Mouse (Mus musculus) embryonic facial prominence, embryonic 10.5 days (tissue): ENCODE results near the gene Itgav. TPM values are rescaled to one million over a fixed set of nuclear protein-coding genes. Genes with fewer than 3 reads are reported as not detected.
A peak's percentile ranks its signal among the peaks of the same experiment; 100 is the strongest.

ENCODE experiments used
- DNase-seq: peaks from one replicate; pipeline ENCODE4 v3.0.0-alpha.2; 2017; ENCODE audit warnings: low spot score
- H3K27ac ChIP-seq: fragments of 300-500 bp; sonication (generic); replicated peaks from 2 replicates; pipeline ENCODE4 v1.5.1; 2016; ENCODE audit warnings: mild to moderate bottlenecking
- H3K27me3 ChIP-seq: fragments of 300-500 bp; sonication (generic); replicated peaks from 2 replicates; pipeline ENCODE4 v1.6.1; 2016; ENCODE audit warnings: low read depth, mild to moderate bottlenecking; ENCODE audit not compliant: poor library complexity, severe bottlenecking
- H3K36me3 ChIP-seq: fragments of 300-500 bp; sonication (generic); replicated peaks from 2 replicates; pipeline ENCODE4 v1.6.1; 2016; ENCODE audit warnings: mild to moderate bottlenecking, moderate library complexity
- H3K4me1 ChIP-seq: fragments of 300-500 bp; sonication (generic); 2 replicates; pipeline ENCODE4 v1.6.1; 2016
- H3K4me3 ChIP-seq: fragments of 300-500 bp; sonication (generic); 2 replicates; pipeline ENCODE4 v1.5.1; 2016; ENCODE audit warnings: mild to moderate bottlenecking, moderate library complexity
- H3K9me3 ChIP-seq: fragments of 300-500 bp; sonication (generic); 2 replicates; pipeline ENCODE4 v1.6.1; 2016; ENCODE audit warnings: mild to moderate bottlenecking
- WGBS: fragments of 180-500 bp; shearing (Covaris S2); methylation state at CpG from one replicate; pipeline ENCODE4 v1.1.7; 2016; 5-methylcytosine and 5-hydroxymethylcytosine counted together
- polyA plus RNA-seq: library from polyadenylated mRNA; unstranded; fragments of >200 nt; fragmentation: Nextera tagmentation; extraction: Ambion mirVana; gene quantifications from 2 replicates; pipeline ENCODE4 v1.2.1, GENCODE M21; 2016

Itgav gene
- polyA plus RNA-seq, 1 experiment from 2014 or later: 55.7 TPM

- no peak overlapping the region for H3K27ac ChIP-seq
- H3K36me3 ChIP-seq: no peaks in the 10 kb centered on the region
- WGBS: 91% methylated on average over 4 of the region's 4 CpGs
- H3K4me3 ChIP-seq: no peak overlapping the region
- no peaks in the 10 kb centered on the region for H3K27me3 ChIP-seq
- no peak for DNase-seq
- H3K4me1 ChIP-seq: peaks cover 18% of the 10 kb centered on the region
- no peaks in the 10 kb centered on the region for H3K9me3 ChIP-seq
Observed at GRCm38 (mm10) chr2:83718341-83718740, 5.9 kb upstream of the Itgav start.

GRCm38 (mm10) chr2:83721635-83722034, 2.6 kb upstream of the Itgav start:
- 84% methylated on average over 3 of the region's 3 CpGs for WGBS
- H3K36me3 ChIP-seq: no peaks in the 10 kb centered on the region
- DNase-seq: no peak
- H3K9me3 ChIP-seq: no peaks in the 10 kb centered on the region
- no peak overlapping the region for H3K27ac ChIP-seq
- no peaks in the 10 kb centered on the region for H3K27me3 ChIP-seq
- H3K4me3 ChIP-seq: no peak overlapping the region
- H3K4me1 ChIP-seq: peaks cover 24% of the 10 kb centered on the region

- DNase-seq: no peak
- H3K27ac ChIP-seq: peak overlapping the region; percentile 98; the same call in 1 of the 2 replicates
- H3K36me3 ChIP-seq: no peaks in the 10 kb centered on the region
Observed at GRCm38 (mm10) chr2:83722936-83723335, 1.3 kb upstream of the Itgav start.

DNA sequence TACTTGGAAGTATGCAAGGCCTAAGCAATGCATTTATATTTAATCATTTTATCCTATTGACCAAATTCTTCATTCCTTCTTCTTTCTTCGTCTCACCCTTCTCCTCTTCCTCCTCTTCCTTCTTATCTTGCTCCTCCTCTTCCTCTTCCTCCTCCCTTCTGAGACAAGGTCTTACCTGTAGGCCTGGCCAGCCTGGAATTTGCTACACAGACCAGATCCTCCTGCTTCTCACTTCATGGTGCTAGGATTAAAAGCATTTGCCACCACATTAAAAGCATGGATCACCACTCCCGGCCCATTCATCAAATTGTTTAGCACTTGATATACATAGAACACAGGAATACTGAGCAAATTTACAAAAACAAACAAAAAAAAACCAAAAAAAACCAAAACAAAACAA, 851 bp upstream of the Itgav start:
- Histone ChIP-seq H3K4me3 (peak overlapping the region; percentile 92), H3K36me3 (no peaks in the 10 kb centered on the region), H3K27ac (peak overlapping the region; percentile 98), H3K9me3 (no peaks in the 10 kb centered on the region), H3K27me3 (no peaks in the 10 kb centered on the region), H3K4me1 (peaks cover 24% of the 10 kb centered on the region)
- 46% methylated on average over 2 of the region's 2 CpGs for WGBS
- no peak for DNase-seq

More at GRCm38 (mm10) chr2:83722936-83723335, 1.3 kb upstream of the Itgav start:
- Histone ChIP-seq H3K4me1 (peaks cover 24% of the 10 kb centered on the region), H3K4me3 (peak overlapping the region; percentile 92; the same call in 1 of the 2 replicates), H3K27me3 (no peaks in the 10 kb centered on the region), H3K9me3 (no peaks in the 10 kb centered on the region)

- WGBS: 3% methylated on average over 44 of the region's 44 CpGs
- peaks cover 28% of the 10 kb centered on the region for H3K4me1 ChIP-seq
- H3K27ac ChIP-seq: peak overlapping the region; percentile 98
- peaks cover 4% of the 10 kb centered on the region; the same call in 1 of the 2 replicates for H3K36me3 ChIP-seq
- no peaks in the 10 kb centered on the region for H3K9me3 ChIP-seq
- peak overlapping the region; percentile 92 for H3K4me3 ChIP-seq
- peak; percentile 79 for DNase-seq
- H3K27me3 ChIP-seq: no peaks in the 10 kb centered on the region
Observed at GRCm38 (mm10) chr2:83724827-83725730, 882 bp downstream of the Itgav start.

DNA sequence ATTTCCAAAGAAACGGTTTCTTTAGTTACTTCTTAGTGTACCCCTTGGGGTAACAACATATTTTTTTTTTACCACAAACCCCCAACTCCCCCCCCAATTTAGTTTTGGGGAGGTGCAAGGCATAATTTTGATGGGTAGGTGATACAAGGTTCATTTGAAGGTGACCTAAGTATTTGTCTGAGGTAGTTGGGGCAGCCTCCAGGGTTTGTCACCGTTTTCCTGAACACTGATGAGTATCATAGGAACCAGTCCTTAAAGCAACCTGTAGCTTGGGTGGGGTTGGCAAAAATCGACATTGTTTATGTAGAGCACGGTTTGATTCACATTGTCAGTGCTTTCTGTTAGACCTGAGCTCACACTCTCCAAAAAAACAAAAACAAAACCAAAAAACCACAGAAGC, 1.6 kb downstream of the Itgav start:
- WGBS: 71% methylated on average over 4 of the region's 4 CpGs
- H3K36me3 ChIP-seq: peaks cover 9% of the 10 kb centered on the region; the same call in 1 of the 2 replicates
- DNase-seq: no peak
- no peaks in the 10 kb centered on the region for H3K27me3 ChIP-seq
- H3K4me3 ChIP-seq: peak overlapping the region; percentile 92
- no peaks in the 10 kb centered on the region for H3K9me3 ChIP-seq
- peak overlapping the region; percentile 98; the same call in 1 of the 2 replicates for H3K27ac ChIP-seq
- H3K4me1 ChIP-seq: peaks cover 28% of the 10 kb centered on the region

DNA sequence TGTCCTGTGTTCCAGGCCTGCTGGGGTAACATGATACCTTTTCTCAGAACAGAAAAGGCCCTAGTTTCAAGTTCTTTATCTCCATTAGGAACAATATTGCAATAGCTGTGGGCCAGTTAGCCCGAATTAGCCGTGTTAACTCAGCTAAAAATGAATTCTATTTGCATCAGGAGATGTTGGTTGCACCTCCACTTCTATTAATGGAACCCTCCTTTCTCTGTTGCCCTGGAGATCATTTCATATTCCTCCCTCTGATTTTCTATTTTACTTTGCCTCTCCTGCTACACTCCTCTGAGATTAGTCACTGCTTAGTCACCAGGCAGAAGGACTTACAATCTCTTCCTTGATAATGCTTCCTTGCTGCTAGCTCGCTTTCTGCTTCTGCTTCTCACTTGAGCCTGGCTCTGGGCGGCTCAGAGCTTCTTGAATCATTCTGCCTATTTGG, 4.1 kb downstream of the Itgav start:
- 80% methylated on average over 4 of the region's 4 CpGs for WGBS
- Histone ChIP-seq H3K9me3 (no peaks in the 10 kb centered on the region), H3K36me3 (peaks cover 11% of the 10 kb centered on the region; the same call in 1 of the 2 replicates), H3K27me3 (no peaks in the 10 kb centered on the region), H3K4me1 (peaks cover 21% of the 10 kb centered on the region), H3K27ac (no peak overlapping the region), H3K4me3 (no peak overlapping the region)
- no peak for DNase-seq

DNA sequence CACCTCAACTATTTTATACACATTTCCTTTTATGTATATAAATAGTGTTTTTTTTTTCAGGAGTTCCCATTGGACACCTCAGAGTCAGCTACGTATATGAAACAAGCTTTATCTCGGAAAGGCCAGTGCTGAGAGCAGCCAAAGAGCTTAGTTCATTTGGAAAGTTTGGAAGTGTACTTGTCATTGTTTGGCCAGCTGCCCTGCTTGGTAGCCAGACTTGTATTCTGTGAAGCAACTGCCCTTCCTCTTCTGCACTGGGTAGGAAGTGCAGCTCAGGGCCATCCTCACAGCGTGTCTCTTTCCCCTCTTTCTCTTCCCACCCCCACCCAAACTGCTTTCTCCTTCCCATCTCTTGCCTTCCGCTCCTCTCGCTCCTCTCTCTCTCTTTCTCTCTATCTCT, 5.1 kb downstream of the Itgav start:
- H3K27ac ChIP-seq: no peak overlapping the region
- H3K4me1 ChIP-seq: peaks cover 15% of the 10 kb centered on the region
- 78% methylated on average over 5 of the region's 5 CpGs for WGBS
- peaks cover 11% of the 10 kb centered on the region; the same call in 1 of the 2 replicates for H3K36me3 ChIP-seq
- H3K27me3 ChIP-seq: no peaks in the 10 kb centered on the region
- no peak overlapping the region for H3K4me3 ChIP-seq
- H3K9me3 ChIP-seq: no peaks in the 10 kb centered on the region
- no peak for DNase-seq

GRCm38 (mm10) chr2:83732896-83733295, 8.7 kb downstream of the Itgav start:
- no peak for DNase-seq
- 94% methylated on average over 4 of the region's 4 CpGs for WGBS

DNA sequence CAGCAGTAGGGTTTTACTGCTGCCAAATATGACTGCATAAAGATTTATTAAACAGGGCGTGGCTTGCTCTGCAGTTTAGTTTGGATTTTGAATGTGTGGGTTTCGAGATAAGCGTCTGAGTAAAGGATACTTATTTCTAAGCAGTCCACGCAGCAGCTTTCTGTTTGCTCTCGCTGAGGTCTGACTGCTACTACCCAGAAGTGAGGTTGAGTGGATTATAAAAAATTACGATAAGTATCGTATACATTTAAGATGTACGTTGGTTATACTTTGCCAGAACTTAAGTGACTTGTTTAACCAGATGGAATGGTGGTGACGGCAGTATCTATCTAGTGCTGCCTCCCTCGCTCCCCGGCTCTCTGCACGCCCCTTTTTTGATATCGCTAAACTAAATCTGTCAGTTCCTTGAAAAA, 9.8 kb downstream of the Itgav start:
- peaks cover 40% of the 10 kb centered on the region for H3K36me3 ChIP-seq
- H3K27ac ChIP-seq: no peak overlapping the region
- no peaks in the 10 kb centered on the region for H3K27me3 ChIP-seq
- no peaks in the 10 kb centered on the region for H3K9me3 ChIP-seq
- peaks cover 10% of the 10 kb centered on the region; the same call in 1 of the 2 replicates for H3K4me1 ChIP-seq
- DNase-seq: no peak
- 95% methylated on average over 13 of the region's 13 CpGs for WGBS
- no peak overlapping the region for H3K4me3 ChIP-seq

More at GRCm38 (mm10) chr2:83732896-83733295, 8.7 kb downstream of the Itgav start:
- H3K9me3 ChIP-seq: no peaks in the 10 kb centered on the region
- no peaks in the 10 kb centered on the region for H3K27me3 ChIP-seq
- H3K36me3 ChIP-seq: peaks cover 29% of the 10 kb centered on the region
- peaks cover 5% of the 10 kb centered on the region; the same call in 1 of the 2 replicates for H3K4me1 ChIP-seq
- H3K4me3 ChIP-seq: no peak overlapping the region
- no peak overlapping the region for H3K27ac ChIP-seq

DNA sequence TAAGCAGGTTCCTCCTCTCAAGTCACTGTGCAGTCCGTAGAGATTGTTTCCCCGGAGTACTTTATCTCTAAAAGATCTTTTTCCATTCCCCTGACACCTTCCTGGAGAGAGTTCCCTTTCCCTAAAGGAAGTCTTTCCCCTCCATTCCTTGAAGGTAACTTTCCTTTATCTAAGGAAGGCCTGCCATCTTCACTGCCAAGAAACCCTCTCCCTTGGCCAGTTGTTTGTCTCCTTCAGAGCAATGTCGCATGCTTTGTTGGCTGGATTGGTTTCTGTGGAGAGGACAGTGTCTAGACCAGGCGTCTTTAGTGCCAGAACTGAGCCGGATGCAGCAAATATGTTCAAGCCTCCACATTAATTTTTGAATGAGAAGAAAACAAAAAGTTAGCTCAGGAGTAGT, 11.1 kb downstream of the Itgav start:
- H3K27me3 ChIP-seq: no peaks in the 10 kb centered on the region
- DNase-seq: no peak
- no peak overlapping the region for H3K27ac ChIP-seq
- peaks cover 41% of the 10 kb centered on the region for H3K36me3 ChIP-seq
- H3K4me1 ChIP-seq: peaks cover 18% of the 10 kb centered on the region
- no peaks in the 10 kb centered on the region for H3K9me3 ChIP-seq
- WGBS: 89% methylated on average over 5 of the region's 5 CpGs
- no peak overlapping the region for H3K4me3 ChIP-seq

DNA sequence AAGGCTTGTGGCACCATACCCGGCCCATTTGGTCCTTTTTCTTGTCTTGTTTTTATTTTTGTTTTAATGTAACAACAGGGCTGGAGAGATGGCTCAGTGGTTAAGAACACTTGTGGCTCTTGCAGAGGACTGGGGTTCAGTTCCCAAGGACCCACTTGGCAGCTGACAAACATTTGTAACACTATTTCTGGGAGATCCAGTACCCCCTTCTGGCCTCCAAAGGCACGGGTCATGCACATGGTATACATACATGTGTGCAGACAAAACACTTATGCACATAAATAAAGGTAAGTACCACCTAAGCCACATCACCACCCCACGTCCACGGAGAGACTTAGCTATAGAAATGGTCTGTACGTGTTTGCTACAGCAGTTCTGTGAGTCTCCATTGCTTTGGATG, 12.6 kb downstream of the Itgav start:
- no peak overlapping the region for H3K27ac ChIP-seq
- peaks cover 24% of the 10 kb centered on the region for H3K4me1 ChIP-seq
- H3K27me3 ChIP-seq: no peaks in the 10 kb centered on the region
- 95% methylated on average over 5 of the region's 5 CpGs for WGBS
- H3K9me3 ChIP-seq: no peaks in the 10 kb centered on the region
- DNase-seq: no peak
- peaks cover 35% of the 10 kb centered on the region for H3K36me3 ChIP-seq
- H3K4me3 ChIP-seq: no peak overlapping the region
